Mouse (Mus musculus) natural killer cell, adult 2 months (primary cell): ENCODE data around the gene Hoxa3.

Experiments
- DNase-seq, 2 experiments: peaks; one replicate each; pipeline ENCODE4 v3.0.0; 2022; ENCODE audit warnings: low spot score in 2 of 2

Gene Hoxa3

GRCm38 (mm10) chr6:52205221-52205620, 7.9 kb downstream of the Hoxa3 start:
- DNase-seq: no peak

GRCm38 (mm10) chr6:52204050-52204752, 8.9 kb downstream of the Hoxa3 start, which contains the start of gene Hoxa5:
Gene Hoxa5 (minus strand): TSS chr6:52204587.
- no peak for DNase-seq

DNA sequence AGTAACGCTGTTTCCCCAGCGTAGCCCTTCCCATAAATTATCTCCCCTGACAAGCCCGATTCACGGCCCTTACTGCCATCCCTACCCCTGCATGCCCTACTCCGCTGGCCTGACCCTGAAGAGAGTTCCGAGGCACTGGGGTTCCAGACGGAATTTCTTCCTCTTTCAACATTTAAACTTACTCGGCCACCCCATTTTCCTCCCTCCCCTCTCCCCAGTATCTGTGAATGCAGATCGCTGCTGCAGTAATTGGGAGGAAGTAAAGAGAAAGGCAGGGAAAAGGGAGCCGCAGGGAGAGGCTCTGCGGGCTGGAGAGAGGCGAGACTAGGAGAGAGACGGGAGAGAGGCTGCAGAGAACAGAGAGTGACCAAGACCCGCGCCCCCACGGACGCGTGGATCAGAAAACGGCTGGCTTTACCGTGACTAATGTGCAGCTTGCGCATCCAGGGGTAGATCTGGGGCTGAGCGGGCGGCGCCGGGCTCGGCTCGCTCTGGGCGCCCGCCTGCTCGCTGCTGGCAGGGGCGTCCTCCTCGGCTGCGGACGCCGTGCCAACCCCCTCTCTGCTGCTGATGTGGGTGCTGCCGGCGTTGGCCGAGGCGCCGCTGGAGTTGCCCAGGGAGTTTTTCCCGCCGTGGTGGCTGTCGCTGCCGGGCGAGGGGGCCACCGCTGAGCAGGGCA, 9.6 kb downstream of the Hoxa3 start:
- no peak for DNase-seq

GRCm38 (mm10) chr6:52203121-52203370, 10.1 kb downstream of the Hoxa3 start:
- DNase-seq: no peak

DNA sequence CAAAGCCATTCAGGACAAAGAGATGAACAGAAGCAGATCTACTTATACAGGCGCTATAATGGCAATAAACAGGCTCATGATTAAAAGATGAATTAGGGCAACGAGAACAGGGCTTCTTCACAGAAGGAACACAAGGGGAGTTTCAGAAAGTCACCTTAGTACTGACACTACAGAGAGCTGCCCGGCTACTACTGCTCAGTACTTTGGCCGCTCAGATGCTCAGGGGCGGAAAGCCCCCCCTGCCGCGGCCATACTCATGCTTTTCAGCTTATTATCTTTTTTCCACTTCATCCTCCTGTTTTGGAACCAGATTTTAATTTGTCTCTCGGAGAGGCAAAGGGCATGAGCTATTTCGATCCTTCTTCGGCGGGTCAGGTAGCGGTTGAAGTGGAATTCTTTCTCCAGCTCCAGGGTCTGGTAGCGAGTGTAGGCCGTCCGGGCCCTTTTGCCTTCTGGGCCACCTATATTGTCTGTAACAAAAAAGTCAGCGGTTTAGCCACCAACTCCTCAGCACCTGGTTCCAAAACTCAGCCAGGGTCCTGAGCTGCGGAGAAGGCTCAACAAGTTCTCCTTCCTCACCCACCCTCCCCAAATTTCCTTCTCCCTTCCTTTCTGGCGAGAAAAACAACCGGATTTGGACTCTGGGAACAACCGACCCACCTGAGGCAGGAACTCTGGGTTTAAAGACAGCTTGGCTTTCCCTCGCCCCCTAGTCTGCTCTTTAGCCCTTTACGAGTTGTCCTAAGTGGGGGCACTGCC, 10.6 kb downstream of the Hoxa3 start:
- DNase-seq: no peak

GRCm38 (mm10) chr6:52201269-52201668, 11.9 kb downstream of the Hoxa3 start:
- no peak for DNase-seq

GRCm38 (mm10) chr6:52200751-52201250, 12.3 kb downstream of the Hoxa3 start:
- no peak for DNase-seq

- no peak for DNase-seq
Observed at GRCm38 (mm10) chr6:52200073-52200750, 12.9 kb downstream of the Hoxa3 start.

- DNase-seq: no peak
Observed at GRCm38 (mm10) chr6:52197271-52197670, 15.9 kb downstream of the Hoxa3 start.

- no peak for DNase-seq
Observed at GRCm38 (mm10) chr6:52196811-52197210, 16.3 kb downstream of the Hoxa3 start.

- DNase-seq: no peak
Observed at GRCm38 (mm10) chr6:52194690-52195089, 18.4 kb downstream of the Hoxa3 start.

DNA sequence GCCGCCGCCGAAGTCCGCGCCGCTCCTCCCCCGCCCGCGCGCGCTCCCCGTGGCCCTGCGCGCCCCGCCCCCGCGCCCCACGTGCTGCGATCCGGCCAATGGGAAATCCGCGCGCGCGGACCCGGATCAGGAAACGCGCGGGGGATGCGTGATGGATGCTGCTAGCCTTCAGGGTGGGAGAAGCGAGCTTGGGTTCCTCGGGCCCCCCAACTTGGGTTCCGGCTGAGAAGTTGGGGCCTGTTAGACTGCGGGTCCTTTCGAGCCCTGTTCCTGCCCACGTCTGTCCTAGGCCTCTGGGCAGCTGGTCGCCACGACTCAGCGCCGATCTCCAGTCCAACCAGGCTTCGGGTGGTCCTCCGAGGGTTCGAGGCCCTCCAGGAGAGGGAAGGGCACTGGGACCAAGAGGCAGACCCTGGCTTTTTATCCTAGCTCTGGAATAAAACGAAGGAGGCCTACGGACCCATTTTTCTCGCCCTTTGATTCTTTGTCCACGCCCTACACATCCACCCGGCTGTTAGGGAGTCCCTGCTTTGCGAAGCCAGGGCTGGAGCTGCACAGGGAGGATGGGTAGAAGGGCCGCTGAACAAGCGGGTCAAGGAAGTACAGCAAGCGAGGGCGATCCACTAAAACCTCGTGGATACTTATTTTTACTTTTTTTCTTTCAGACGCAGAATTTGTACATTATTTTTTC, 21.1 kb downstream of the Hoxa3 start:
- peak; percentile 75 to 79 for DNase-seq

DNA sequence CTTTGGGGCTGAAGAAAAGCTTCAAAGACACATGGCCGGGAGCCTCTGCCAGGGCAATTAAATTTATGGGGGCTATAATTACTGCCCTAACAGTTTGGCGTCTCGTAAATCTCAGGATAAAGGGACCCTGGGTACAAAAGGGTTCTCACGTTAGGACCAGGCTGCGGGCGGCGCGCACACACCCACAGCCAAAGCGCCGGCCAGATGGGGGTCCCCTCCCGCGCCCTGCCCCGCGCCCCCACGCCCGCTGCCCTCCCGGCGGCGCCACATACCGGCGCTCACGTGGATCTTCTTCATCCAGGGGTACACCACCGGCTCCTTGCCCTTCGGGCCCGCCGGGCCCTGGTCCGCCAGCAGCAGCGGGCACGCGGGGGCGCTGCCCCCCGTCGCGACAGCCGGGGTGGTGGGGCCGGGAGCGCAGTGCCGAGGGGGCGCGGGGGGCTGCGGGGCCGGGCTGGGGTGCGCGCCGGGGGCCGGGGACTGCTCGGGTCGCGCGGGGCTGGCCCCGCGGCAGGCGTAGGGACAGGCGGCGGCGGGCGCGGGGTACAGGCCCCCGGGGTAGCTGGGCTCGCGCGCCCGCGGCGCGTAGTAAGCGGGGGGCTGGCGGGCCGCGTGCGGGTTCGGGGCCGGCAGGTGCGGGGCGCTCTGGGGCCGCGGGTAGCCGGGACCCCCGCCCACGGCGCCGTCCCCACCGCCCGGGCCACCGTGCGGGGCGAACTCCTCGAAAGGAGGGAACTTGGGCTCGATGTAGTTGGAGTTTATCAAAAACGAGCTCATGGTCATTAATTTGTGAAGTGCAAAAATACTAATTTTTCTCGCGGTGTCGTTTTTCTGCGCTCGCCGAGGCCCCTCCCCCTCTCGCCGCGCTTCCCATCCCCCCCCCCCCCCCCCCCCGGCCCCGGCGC, 22.0 kb downstream of the Hoxa3 start, which contains the start of gene Hoxa4:
Gene Hoxa4, minus strand, starts transcription at position 848 of the 905 bp plus-strand sequence.
- DNase-seq: no peak

DNA sequence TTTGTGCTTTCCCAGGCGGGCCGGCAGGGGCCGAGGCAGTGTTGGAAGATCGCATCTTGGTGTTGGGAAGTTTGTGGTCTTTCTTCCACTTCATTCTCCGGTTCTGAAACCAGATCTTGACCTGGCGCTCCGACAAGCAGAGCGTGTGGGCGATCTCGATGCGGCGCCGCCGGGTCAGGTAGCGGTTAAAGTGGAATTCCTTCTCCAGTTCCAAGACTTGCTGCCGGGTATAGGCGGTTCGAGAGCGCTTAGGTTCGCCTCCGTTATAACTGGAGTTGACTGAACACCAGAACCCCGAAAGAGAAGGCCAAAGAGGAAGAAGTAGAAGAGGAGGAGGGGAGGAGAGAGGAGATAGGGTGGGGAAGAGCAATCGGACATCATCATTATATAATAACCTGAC, 22.7 kb downstream of the Hoxa3 start:
- DNase-seq: no peak

GRCm38 (mm10) chr6:52189909-52190308, 23.2 kb downstream of the Hoxa3 start:
- no peak for DNase-seq

GRCm38 (mm10) chr6:52189172-52189591, 24.0 kb downstream of the Hoxa3 start:
- no peak for DNase-seq

DNA sequence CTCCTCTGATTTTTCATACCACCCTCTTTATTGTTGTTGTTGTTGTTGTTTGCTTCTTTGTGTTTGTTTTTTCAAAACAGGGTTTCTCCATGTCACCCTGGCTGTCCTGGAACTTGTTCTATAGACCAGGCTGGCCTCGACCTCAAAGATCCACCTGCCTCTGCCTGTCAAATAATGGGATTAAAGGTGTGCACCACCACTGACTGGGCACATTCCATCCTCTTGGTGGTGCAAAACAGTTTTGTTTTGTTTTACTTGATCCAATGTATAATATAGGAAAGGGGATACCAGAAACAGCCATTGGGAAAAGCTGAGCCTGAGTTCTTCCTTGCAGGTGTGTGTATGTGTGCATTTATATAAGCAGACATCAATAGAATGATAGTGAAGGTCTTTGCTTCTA, 26.6 kb downstream of the Hoxa3 start:
- no peak for DNase-seq

- DNase-seq: no peak
Observed at GRCm38 (mm10) chr6:52185834-52186233, 27.3 kb downstream of the Hoxa3 start.

DNA sequence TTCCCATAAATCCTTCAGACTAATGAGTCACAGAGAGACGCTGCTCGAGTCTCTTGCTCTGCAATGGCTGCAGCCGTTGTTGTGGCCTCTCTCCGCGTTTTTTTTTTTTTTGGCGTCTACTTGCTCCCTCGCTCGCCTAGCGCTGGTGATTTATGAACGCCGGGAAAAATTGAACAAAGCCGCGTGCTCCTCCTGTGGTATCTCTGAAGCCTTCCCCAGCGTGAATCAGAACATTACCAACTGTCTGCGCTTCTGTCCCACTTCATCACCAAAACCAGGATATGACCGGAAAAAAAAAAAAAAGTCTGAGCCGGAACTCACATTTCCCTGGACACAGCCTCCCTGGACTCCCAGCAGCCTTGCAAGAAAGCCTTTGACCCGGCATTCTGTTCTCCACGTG, 27.9 kb downstream of the Hoxa3 start:
- no peak for DNase-seq

- no peak for DNase-seq
Observed at GRCm38 (mm10) chr6:52184668-52185067, 28.5 kb downstream of the Hoxa3 start.
